Mouse (Mus musculus) ES-CJ7 (cell line): ENCODE data around the gene Cd59b.

Source experiments
- DNase-seq: peaks from one replicate; pipeline ENCODE4 v3.0.0; 2011; ENCODE audit warnings: low read depth, low spot score

Cd59b gene

GRCm38 (mm10) chr2:104069704-104070185 lies at the start of gene Cd59b:
TSS of gene Cd59b (plus strand) at chr2:104069849.
- DNase-seq, result peak; percentile 82

- DNase-seq, result no peak
Measured at GRCm38 (mm10) chr2:104023096-104023495, 46.6 kb upstream of the Cd59b start.

GRCm38 (mm10) chr2:104024656-104025055 lies 45.0 kb upstream of the Cd59b start:
- DNase-seq, result no peak

GRCm38 (mm10) chr2:104027458-104028138 lies 42.1 kb upstream of the Cd59b start, which contains the start of gene Fbxo3:
TSS of gene Fbxo3 (plus strand) at chr2:104027721.
- peak; percentile 68 for DNase-seq

GRCm38 (mm10) chr2:104028139-104028723 lies 41.4 kb upstream of the Cd59b start, which contains the start of gene 4931422A03Rik:
TSS of gene 4931422A03Rik (minus strand) at chr2:104028361.
- DNase-seq, result no peak

- no peak for DNase-seq
Measured at GRCm38 (mm10) chr2:104029074-104029473, 40.6 kb upstream of the Cd59b start.

GRCm38 (mm10) chr2:104030381-104030780 lies 39.3 kb upstream of the Cd59b start:
- no peak for DNase-seq

GRCm38 (mm10) chr2:104032056-104032455 lies 37.6 kb upstream of the Cd59b start:
- peak; percentile 57 for DNase-seq

- DNase-seq, result peak; percentile 68
Measured at GRCm38 (mm10) chr2:104034832-104035472, 34.7 kb upstream of the Cd59b start.

GRCm38 (mm10) chr2:104035595-104035994 lies 34.1 kb upstream of the Cd59b start:
- DNase-seq, result no peak

- DNase-seq, result no peak
Measured at GRCm38 (mm10) chr2:104036316-104036715, 33.3 kb upstream of the Cd59b start.

GRCm38 (mm10) chr2:104038236-104038635 lies 31.4 kb upstream of the Cd59b start:
- no peak for DNase-seq

- DNase-seq, result no peak
Measured at GRCm38 (mm10) chr2:104041632-104042031, 28.0 kb upstream of the Cd59b start.

GRCm38 (mm10) chr2:104042766-104043165 lies 26.9 kb upstream of the Cd59b start:
- no peak for DNase-seq

GRCm38 (mm10) chr2:104043624-104044478 lies 25.8 kb upstream of the Cd59b start:
- DNase-seq, result no peak

- no peak for DNase-seq
Measured at GRCm38 (mm10) chr2:104044479-104045080, 25.1 kb upstream of the Cd59b start.

GRCm38 (mm10) chr2:104058381-104058780 lies 11.3 kb upstream of the Cd59b start:
- DNase-seq, result no peak

- DNase-seq, result no peak
Measured at GRCm38 (mm10) chr2:104058954-104059353, 10.7 kb upstream of the Cd59b start.

- DNase-seq, result no peak
Measured at GRCm38 (mm10) chr2:104059786-104060185, 9.9 kb upstream of the Cd59b start.

GRCm38 (mm10) chr2:104060996-104061395 lies 8.7 kb upstream of the Cd59b start:
- no peak for DNase-seq

- DNase-seq, result no peak
Measured at GRCm38 (mm10) chr2:104062665-104063064, 7.0 kb upstream of the Cd59b start.
